Mouse (Mus musculus) CH12.LX (cell line): ENCODE data around the gene Slc45a1. TPM values are rescaled to one million over a fixed set of nuclear protein-coding genes. Genes with fewer than 3 reads are reported as not detected.

Experiments
- DNase-seq: peaks from one replicate; pipeline ENCODE4 v3.0.0-alpha.2; 2013; ENCODE audit errors: extremely low read depth
- H3K27ac ChIP-seq: 2 replicates; pipeline ENCODE4 v1.5.1; 2012; ENCODE audit warnings: low read depth, mild to moderate bottlenecking, control low read depth, moderate library complexity; ENCODE audit not compliant: insufficient read depth
- H3K27me3 ChIP-seq: replicated peaks from 2 replicates; pipeline ENCODE3; 2012; ENCODE audit warnings: inconsistent platforms
- H3K36me3 ChIP-seq, 2 experiments: replicated peaks in 1 of 2; 2 replicates each; pipeline versions ENCODE3 to v1.6.1; 2012; ENCODE audit warnings: inconsistent platforms in 1 of 2, low read length in 1 of 2, mild to moderate bottlenecking in 1 of 2, mixed read lengths in 1 of 2, moderate library complexity in 1 of 2; ENCODE audit not compliant: control insufficient read depth in 1 of 2, insufficient read depth in 1 of 2
- H3K4me1 ChIP-seq, 2 experiments: 2 replicates each; pipeline ENCODE4 v1.6.1; 2012; ENCODE audit warnings: inconsistent platforms in 1 of 2, moderate library complexity in 1 of 2; ENCODE audit not compliant: insufficient read depth in 2 of 2, control insufficient read depth in 1 of 2
- H3K4me2 ChIP-seq: 2 replicates; pipeline ENCODE4 v1.6.1; 2012; ENCODE audit warnings: low read depth, mild to moderate bottlenecking, control low read depth; ENCODE audit not compliant: poor library complexity, insufficient read depth, severe bottlenecking
- H3K4me3 ChIP-seq, 3 experiments: fragments of 150-350 bp in 1 of 3; sonication (generic) in 1 of 3; replicated peaks in 1 of 3; 2 replicates each; pipeline versions ENCODE3 to v1.5.1; 2011 to 2012; ENCODE audit warnings: low read depth in 2 of 3, low read length in 2 of 3, mild to moderate bottlenecking in 2 of 3, moderate library complexity in 2 of 3, control low read depth in 1 of 3, improper control_type of control experiment in 1 of 3, inconsistent platforms in 1 of 3, mixed read lengths in 1 of 3; ENCODE audit not compliant: poor library complexity in 1 of 3
- H3K79me2 ChIP-seq: replicated peaks from 2 replicates; pipeline ENCODE4 v1.6.1; 2012; ENCODE audit warnings: mild to moderate bottlenecking, moderate library complexity; ENCODE audit not compliant: control insufficient read depth, poor library complexity, insufficient read depth, severe bottlenecking; ENCODE audit errors: extremely low read depth
- H3K9ac ChIP-seq: 2 replicates; pipeline ENCODE4 v1.6.1; 2012; ENCODE audit warnings: low read depth, mild to moderate bottlenecking, control low read depth, moderate library complexity; ENCODE audit not compliant: insufficient read depth
- H3K9me3 ChIP-seq: replicated peaks from 2 replicates; pipeline ENCODE3; 2012; ENCODE audit warnings: low read length, inconsistent platforms, mixed read lengths
- BHLHE40 ChIP-seq: IDR thresholded peaks from 2 replicates; pipeline ENCODE4 v1.6.1; 2011; ENCODE audit warnings: mild to moderate bottlenecking, low read depth, low read length, improper control_type of control experiment
- CHD1 ChIP-seq: IDR thresholded peaks from 2 replicates; pipeline ENCODE4 v1.6.1; 2012; ENCODE audit warnings: low read depth, low read length, improper control_type of control experiment, inconsistent platforms
- CHD2 ChIP-seq: IDR thresholded peaks from 2 replicates; pipeline ENCODE4 v1.6.1; 2011; ENCODE audit warnings: low read length, improper control_type of control experiment
- CTCF ChIP-seq, 2 experiments: IDR thresholded peaks in 1 of 2; conservative IDR thresholded peaks in 1 of 2; 2 replicates each; pipeline ENCODE4 v1.5.1; 2011 to 2012; ENCODE audit warnings: low read depth in 2 of 2, low read length in 2 of 2, improper control_type of control experiment in 1 of 2, inconsistent platforms in 1 of 2, mild to moderate bottlenecking in 1 of 2, moderate library complexity in 1 of 2
- E2F4 ChIP-seq: IDR thresholded peaks from 2 replicates; pipeline ENCODE4 v1.6.1; 2011; ENCODE audit warnings: low read depth, low read length, improper control_type of control experiment; ENCODE audit not compliant: insufficient replicate concordance
- EP300 ChIP-seq: IDR thresholded peaks from 2 replicates; pipeline ENCODE4 v1.6.1; 2011; ENCODE audit warnings: low read length, improper control_type of control experiment
- GABPA ChIP-seq: IDR thresholded peaks from 2 replicates; pipeline ENCODE4 v1.6.1; 2012; ENCODE audit warnings: low read depth, low read length, improper control_type of control experiment, inconsistent platforms; ENCODE audit not compliant: insufficient replicate concordance
- JUN ChIP-seq: IDR thresholded peaks from 2 replicates; pipeline ENCODE4 v1.6.1; 2011; ENCODE audit warnings: low read depth, mild to moderate bottlenecking, low read length, improper control_type of control experiment, moderate library complexity; ENCODE audit not compliant: insufficient read depth
- MYC ChIP-seq: IDR thresholded peaks from 2 replicates; pipeline ENCODE4 v1.6.1; 2011; ENCODE audit warnings: low read depth, mild to moderate bottlenecking, improper control_type of control experiment, low read length
- NRF1 ChIP-seq: IDR thresholded peaks from 2 replicates; pipeline ENCODE4 v1.6.1; 2014; ENCODE audit warnings: low read depth, mild to moderate bottlenecking, inconsistent platforms, low read length, improper control_type of control experiment, moderate library complexity
- POLR2A ChIP-seq: IDR thresholded peaks from 2 replicates; pipeline ENCODE4 v1.6.1; 2011; ENCODE audit warnings: low read depth, mild to moderate bottlenecking, improper control_type of control experiment, low read length
- POLR2AphosphoS2 ChIP-seq: IDR thresholded peaks from 2 replicates; pipeline ENCODE4 v1.6.1; 2011; ENCODE audit warnings: low read depth, low read length, improper control_type of control experiment
- RAD21 ChIP-seq: IDR thresholded peaks from 2 replicates; pipeline ENCODE4 v1.6.1; 2011; ENCODE audit warnings: low read depth, mild to moderate bottlenecking, low read length, improper control_type of control experiment, moderate library complexity
- RCOR1 ChIP-seq: conservative IDR thresholded peaks from 2 replicates; pipeline ENCODE4 v1.6.1; 2012; ENCODE audit warnings: low read depth, mild to moderate bottlenecking, inconsistent platforms, low read length, improper control_type of control experiment
- SMC3 ChIP-seq: IDR thresholded peaks from 2 replicates; pipeline ENCODE4 v1.6.1; 2011; ENCODE audit warnings: low read depth, low read length, improper control_type of control experiment
- USF1 ChIP-seq: IDR thresholded peaks from 2 replicates; pipeline ENCODE4 v1.6.1; 2014; ENCODE audit warnings: low read depth, mild to moderate bottlenecking, inconsistent platforms, low read length, improper control_type of control experiment
- USF2 ChIP-seq: conservative IDR thresholded peaks from 2 replicates; pipeline ENCODE4 v1.6.1; 2011; ENCODE audit warnings: low read depth, low read length, improper control_type of control experiment
- ZMIZ1 ChIP-seq: IDR thresholded peaks from 2 replicates; pipeline ENCODE4 v1.6.1; 2012; ENCODE audit warnings: low read depth, mild to moderate bottlenecking, inconsistent platforms, low read length, improper control_type of control experiment
- dilution Hi-C: fragments of 300-500 bp; cut with MboI; formaldehyde crosslinking; loops from 2 replicates; pipeline ENCODE4 v1.14.3; 2020; ENCODE audit warnings: low sequenced_read_pairs; ENCODE audit not compliant: extremely low pct_unique_long_range_greater_than_20kb, extremely low pct_ligation_motif_present
- in situ Hi-C: fragments of 300-500 bp; cut with MboI; formaldehyde crosslinking; loops from 3 replicates; pipeline ENCODE4 v1.14.3; 2019; ENCODE audit warnings: low sequenced_read_pairs, low pct_ligation_motif_present, low pct_unique_long_range_greater_than_20kb, mixed read lengths
- polyA plus RNA-seq: library from polyadenylated mRNA; unstranded; fragments of >175 nt; gene quantifications from 2 replicates; pipeline ENCODE4 v1.2.1, GENCODE M21; 2012; ENCODE audit warnings: low read depth; ENCODE audit not compliant: insufficient read length
- total RNA-seq, 2 experiments: library from RNA; depleted of rRNA; stranded (reverse); fragments of 300-350 nt in 1 of 2; fragments of >200 nt in 1 of 2; gene quantifications; 2 replicates each; pipeline ENCODE4 v1.2.3; 2012 to 2014

Slc45a1 gene
- total and polyA plus RNA-seq, 3 experiments: not detected

DNA sequence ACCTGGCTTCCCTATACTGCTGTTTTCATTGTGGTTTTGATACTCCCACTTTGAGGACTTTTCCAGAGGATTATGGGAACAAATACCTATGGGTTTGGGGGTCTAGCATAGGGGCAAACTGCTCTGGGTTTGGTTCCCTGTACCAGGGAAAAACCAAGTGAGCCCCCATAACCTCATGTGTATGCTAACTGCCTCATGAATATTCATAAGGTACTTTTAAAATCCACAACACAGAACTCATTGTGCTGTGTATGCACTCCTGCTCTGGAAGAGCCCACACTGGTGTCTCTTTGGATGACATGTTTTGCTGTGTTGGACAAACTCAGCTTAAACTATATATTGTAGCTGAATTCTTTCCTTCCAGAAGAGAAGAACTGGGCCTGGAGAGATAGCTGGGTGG, 34.6 kb upstream of the Slc45a1 start:
- Histone ChIP-seq H3K9me3 (peaks cover under 1% of the 10 kb centered on the region), H3K27ac (no peak overlapping the region), H3K4me1 (peaks cover 6 to 10% of the 10 kb centered on the region in 2 experiments; a peak in 3 of 4 replicates), H3K27me3 (peaks cover 5% of the 10 kb centered on the region), H3K9ac (no peak overlapping the region), H3K4me2 (no peak overlapping the region), H3K4me3 (no peak overlapping the region), H3K36me3 (no peaks in the 10 kb centered on the region), H3K79me2 (no peaks in the 10 kb centered on the region)
- dilution Hi-C loops: no loop called here
- TF ChIP-seq E2F4: no peak
- TF ChIP-seq CHD2: no peak
- no peak for TF ChIP-seq MYC
- no peak for TF ChIP-seq RAD21
- no peak for TF ChIP-seq EP300
- in situ Hi-C loops: no loop called here
- DNase-seq: no peak

DNA sequence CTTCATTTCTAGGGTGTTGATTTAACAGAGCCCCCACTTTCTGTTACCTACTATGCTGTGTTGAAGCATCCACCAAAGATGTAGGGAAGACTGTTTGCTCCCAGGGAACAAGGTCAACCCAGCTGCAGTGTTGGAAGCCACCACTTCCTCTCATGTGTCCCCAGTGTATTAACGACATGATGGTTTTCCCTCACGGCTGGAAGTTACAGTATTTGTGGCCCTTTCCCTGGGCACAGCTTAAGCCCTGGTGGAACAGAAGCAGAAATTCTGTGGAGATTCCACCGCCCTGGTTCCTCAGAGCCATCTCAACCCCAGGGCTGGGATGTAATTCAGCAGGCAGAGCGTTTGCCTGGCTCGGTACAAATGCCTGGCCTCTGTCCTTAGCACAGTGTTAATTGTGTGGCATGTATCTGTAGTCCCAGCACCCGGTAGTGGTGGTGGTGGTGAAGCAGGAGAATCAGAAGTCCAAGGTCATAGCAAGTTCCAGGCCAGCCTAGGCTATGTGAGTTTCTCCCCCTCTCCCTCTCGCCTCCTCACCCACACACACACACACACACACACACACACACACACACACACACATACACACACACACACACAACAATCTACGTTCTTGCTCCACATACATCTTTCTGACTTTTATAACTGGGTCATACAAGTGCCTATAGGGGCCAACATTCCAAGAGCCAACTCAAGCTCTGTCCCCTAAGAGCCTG, 34.0 kb upstream of the Slc45a1 start:
- no peak for TF ChIP-seq GABPA
- TF ChIP-seq SMC3: no peak
- no peak for TF ChIP-seq BHLHE40
- TF ChIP-seq USF1: no peak
- TF ChIP-seq CTCF (conservative IDR thresholded peaks at IDR 0.05 in 1 of 2, IDR thresholded peaks at IDR 0.05 in 1 of 2; ENCODE audit: low read depth in 2 of 2, low read length in 2 of 2): no peak
- no peak for TF ChIP-seq CHD1
- TF ChIP-seq NRF1: no peak
- TF ChIP-seq ZMIZ1: 0 out of 2 replicates have a peak, but pooled peaks have one; percentile 50
- no peak for TF ChIP-seq USF2
- no peak for TF ChIP-seq POLR2AphosphoS2
- peak; percentile 14; the same call in 1 of the 2 replicates for TF ChIP-seq POLR2A
- TF ChIP-seq JUN: no peak
- no peak for TF ChIP-seq RCOR1
- dilution Hi-C loops (no loop called here), in situ Hi-C loops (no loop called here)
- Histone ChIP-seq H3K4me1 (peaks cover 6 to 10% of the 10 kb centered on the region in 2 experiments; a peak in 3 of 4 replicates), H3K27ac (no peak overlapping the region), H3K9ac (no peak overlapping the region), H3K4me2 (no peak overlapping the region), H3K79me2 (no peaks in the 10 kb centered on the region), H3K36me3 (no peaks in the 10 kb centered on the region), H3K4me3 (no peak overlapping the region), H3K27me3 (peaks cover 5% of the 10 kb centered on the region), H3K9me3 (peaks cover 5% of the 10 kb centered on the region)
- DNase-seq: no peak
